Mouse (Mus musculus) cerebral cortex, adult 2 months (tissue): ENCODE data around the gene Tmem44.

ENCODE experiments used
- WGBS: fragments of 180-500 bp; shearing (Covaris S2); methylation state at CpG from one replicate; pipeline ENCODE4 v1.1.7; 2018; 5-methylcytosine and 5-hydroxymethylcytosine counted together

Tmem44 gene

GRCm38 (mm10) chr16:30552621-30553338, 2.1 kb upstream of the Tmem44 start:
- 43% methylated on average over 11 of the region's 11 CpGs for WGBS

DNA sequence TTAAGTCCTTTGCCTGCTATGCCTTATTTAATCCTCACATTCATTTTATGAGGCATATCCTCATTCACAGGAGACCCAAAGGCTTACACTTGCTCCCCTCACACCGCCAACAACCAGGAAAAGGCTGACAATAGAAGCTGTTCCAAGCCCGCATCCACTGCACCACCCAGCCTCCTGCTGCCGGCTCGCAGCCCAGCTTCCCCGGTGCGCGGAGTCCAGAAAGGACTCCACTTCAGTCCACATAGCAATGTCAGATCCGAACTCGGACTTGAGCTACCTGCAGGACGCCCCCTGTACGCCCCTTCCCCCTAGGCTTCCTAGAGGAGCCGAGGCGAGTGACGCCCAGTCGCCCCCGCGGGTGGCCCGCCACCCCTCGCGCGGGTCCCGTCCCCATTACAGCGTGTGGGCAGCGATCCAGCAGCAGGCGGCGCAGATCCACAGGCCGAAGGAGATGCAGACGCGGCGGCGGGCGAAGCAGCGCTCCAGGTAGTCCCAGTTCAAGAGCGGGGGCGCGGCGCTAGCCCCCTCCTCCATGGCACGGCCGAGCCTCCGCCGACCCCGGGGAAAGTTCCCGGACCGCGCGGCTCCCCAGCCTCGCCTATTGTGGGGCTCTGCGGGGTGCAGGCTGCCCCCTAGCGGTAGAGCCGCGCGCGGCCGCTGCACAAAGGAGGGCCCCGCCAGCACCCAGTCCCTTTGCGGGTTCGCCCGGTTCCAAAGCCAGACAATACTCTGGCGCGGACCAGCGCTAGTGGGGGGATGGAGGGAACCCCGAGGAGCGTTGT, 485 bp downstream of the Tmem44 start:
- WGBS, result under 1% methylated on average over 63 of the region's 63 CpGs

DNA sequence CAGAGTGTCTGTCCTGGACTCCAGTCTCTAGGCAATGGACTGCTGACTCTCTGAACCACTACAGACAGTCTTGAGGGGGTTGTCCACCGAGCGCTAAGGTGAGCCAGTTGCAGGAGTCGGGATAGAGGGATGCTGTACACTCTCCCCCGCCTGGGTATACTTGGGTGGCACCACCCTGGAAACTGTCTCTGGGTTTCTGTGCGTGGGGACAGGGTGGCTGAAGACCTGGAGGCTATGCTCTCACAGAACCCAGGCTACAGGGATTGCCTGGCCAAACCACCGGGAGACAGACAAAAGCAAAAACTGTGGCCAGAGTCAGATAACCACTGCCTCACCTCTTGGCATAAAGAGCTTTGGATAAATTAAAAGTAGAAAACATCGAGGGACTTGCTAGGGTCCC, 1.1 kb downstream of the Tmem44 start:
- 49% methylated on average over 7 of the region's 7 CpGs for WGBS

GRCm38 (mm10) chr16:30548291-30548690, 2.4 kb downstream of the Tmem44 start:
- 36% methylated on average over 5 of the region's 5 CpGs for WGBS

DNA sequence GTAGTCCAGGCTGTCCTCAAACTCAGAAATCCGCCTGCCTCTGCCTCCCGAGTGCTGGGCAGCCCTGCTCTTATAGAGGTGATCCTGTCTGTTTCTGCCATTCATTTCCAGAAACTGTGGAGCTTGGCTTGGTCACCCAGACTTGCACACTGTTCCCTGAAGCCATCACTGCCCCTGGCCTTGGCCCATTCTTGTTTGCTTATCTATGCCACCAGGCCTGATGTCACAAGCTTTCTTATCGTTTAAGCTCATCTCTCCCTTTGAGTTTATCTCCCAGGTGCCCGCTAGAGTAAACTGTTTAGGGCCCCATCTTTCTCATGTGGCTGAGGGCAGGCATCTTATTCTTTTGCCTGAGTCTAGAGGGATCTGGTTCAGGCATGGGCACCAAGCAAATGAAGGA, 5.9 kb downstream of the Tmem44 start:
- 96% methylated on average over 4 of the region's 4 CpGs for WGBS

DNA sequence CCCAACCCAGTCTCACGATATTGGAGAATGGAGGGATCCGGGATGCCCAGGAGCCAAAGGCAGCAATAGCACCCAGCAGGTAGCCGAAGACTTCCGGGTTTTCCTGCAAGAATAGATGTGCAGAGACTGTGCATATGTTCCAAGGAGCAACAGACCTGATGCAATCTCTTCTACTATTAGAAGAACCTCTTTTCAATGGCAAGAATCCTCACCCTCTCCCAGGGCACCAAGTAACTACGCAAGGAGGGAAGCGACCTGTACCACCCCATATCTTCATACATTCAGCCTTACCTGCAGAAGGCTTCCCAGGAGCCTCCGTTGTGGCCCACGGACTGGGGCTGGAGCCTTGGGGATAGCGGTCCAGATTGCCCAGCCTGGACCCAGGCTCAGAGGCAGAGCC, 7.3 kb downstream of the Tmem44 start:
- 92% methylated on average over 9 of the region's 9 CpGs for WGBS

DNA sequence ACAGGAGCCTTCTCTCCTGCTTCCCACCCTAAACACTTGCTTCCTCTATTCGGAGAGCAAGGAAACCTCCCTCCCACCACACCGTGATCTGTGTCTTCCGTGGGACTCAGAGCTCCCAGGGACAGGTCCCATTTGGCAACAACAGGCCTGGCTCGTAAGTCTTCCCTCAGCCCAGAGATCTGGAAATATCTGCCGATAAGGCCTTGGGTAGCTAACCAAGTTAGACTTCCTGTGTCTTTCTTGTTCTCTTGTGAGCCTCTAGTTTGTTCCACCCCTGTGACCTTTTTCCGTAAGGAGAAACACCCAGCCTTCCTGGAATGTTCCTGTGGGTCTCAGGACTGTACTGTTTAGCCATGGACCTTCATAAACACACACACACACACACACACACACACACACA, 7.8 kb downstream of the Tmem44 start:
- 65% methylated on average over 6 of the region's 6 CpGs for WGBS

GRCm38 (mm10) chr16:30540107-30541001, 10.3 kb downstream of the Tmem44 start:
- WGBS, result 80% methylated on average over 20 of the region's 20 CpGs

- WGBS, result 32% methylated on average over 10 of the region's 10 CpGs
These were observed 11.2 kb downstream of the Tmem44 start for GRCm38 (mm10) chr16:30539433-30539832.

- WGBS, result 98% methylated on average over 1 of the region's 1 CpGs
These were observed 15.6 kb downstream of the Tmem44 start for GRCm38 (mm10) chr16:30535075-30535474.

GRCm38 (mm10) chr16:30533592-30533991, 17.1 kb downstream of the Tmem44 start:
- 70% methylated on average over 4 of the region's 4 CpGs for WGBS

GRCm38 (mm10) chr16:30532929-30533328, 17.7 kb downstream of the Tmem44 start:
- 43% methylated on average over 1 of the region's 1 CpGs for WGBS

- WGBS, result 32% methylated on average over 20 of the region's 20 CpGs
These were observed 18.8 kb downstream of the Tmem44 start for GRCm38 (mm10) chr16:30531761-30532406.

- WGBS, result 61% methylated on average over 4 of the region's 4 CpGs
These were observed 19.8 kb downstream of the Tmem44 start for GRCm38 (mm10) chr16:30530815-30531214.

- WGBS, result 91% methylated on average over 8 of the region's 8 CpGs
These were observed 22.3 kb downstream of the Tmem44 start for GRCm38 (mm10) chr16:30528386-30528785.

- 73% methylated on average over 2 of the region's 2 CpGs for WGBS
These were observed 22.8 kb downstream of the Tmem44 start for GRCm38 (mm10) chr16:30527889-30528288.

GRCm38 (mm10) chr16:30525756-30526155, 24.9 kb downstream of the Tmem44 start:
- WGBS, result 67% methylated on average over 14 of the region's 14 CpGs

GRCm38 (mm10) chr16:30524481-30524880, 26.2 kb downstream of the Tmem44 start:
- WGBS, result 93% methylated on average over 6 of the region's 6 CpGs

- 77% methylated on average over 10 of the region's 10 CpGs for WGBS
These were observed 28.2 kb downstream of the Tmem44 start for GRCm38 (mm10) chr16:30522253-30522940.

DNA sequence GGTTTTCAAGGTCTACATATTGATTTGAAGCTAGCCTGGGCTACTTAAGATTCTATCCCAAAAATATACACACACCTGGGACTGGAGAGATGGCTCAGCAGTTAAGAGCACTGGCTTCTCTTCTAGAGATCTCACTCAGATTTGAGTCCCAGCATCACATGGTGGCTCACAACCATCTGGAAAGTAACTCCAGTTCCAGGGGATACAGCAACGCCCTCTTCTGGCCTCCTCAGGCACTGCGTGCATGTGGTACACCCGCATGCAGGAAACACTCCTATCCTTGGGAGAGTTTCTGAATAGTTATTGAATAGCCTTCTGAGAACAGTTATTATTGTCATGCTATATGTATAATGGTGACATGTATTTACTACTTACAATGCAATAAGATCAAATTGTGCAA, 29.5 kb downstream of the Tmem44 start:
- WGBS, result 69% methylated on average over 3 of the region's 3 CpGs

- 4% methylated on average over 9 of the region's 9 CpGs for WGBS
These were observed 30.2 kb downstream of the Tmem44 start for GRCm38 (mm10) chr16:30520361-30520823.
